Mouse (Mus musculus): ENCODE measurements at regions not wholly inside any gene's neighbourhood (a gene's known extent, or its start where the extent isn't known, plus 50 kb on each side); places are given as distances from the start of the nearest gene placed in this dataset.

DNA sequence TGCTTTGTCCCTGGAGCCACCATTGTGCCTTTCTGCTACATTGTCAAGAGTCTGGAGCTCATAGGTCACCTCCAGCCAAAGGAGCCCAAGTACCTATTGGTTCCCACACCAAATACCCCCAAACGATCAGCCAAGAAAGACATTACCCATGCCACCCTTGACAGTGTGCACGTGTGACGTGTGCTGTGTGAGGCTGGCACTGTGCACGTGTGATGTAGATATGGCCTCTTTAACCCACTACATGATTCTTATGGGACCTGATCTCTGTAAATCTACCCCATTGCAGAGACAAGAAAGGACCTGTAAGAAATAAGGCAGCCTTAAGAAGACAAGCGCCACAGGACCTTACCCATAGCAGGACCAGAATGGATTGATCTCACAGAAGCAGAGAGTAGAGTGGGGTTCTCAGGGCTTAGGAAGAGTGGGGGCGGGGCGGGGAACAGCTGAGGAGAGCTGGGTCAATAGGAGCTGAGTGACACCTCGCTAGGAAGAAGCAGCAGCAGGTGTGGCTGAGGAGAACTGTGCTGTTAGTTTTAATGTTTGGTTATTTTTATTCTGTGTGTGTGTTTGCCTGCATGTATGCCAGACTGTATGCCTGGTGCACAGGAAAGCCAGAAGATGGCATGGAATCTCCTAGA, 331.5 kb upstream of the 3110018I06Rik start:
- Histone ChIP-seq H3K27ac (no peak overlapping the region), H3K9ac (no peak overlapping the region), H3K4me2 (no peak overlapping the region), H3K4me3 (replicated peaks) (no peak overlapping the region), H3K27me3 (no peaks in the 10 kb centered on the region), H3K4me1 (peaks cover 10% of the 10 kb centered on the region), H3K9me3 (no peaks in the 10 kb centered on the region), H3K36me3 (replicated peaks) (no peaks in the 10 kb centered on the region)
- WGBS: 78% methylated on average over 8 of the region's 8 CpGs
- no peak for ATAC-seq (ENCODE audit: low FRiP score)

- Histone ChIP-seq H3K9ac (no peak overlapping the region), H3K4me1 (peaks cover 10% of the 10 kb centered on the region), H3K36me3 (replicated peaks) (no peaks in the 10 kb centered on the region), H3K27ac (no peak overlapping the region), H3K4me2 (no peak overlapping the region), H3K27me3 (no peaks in the 10 kb centered on the region), H3K9me3 (no peaks in the 10 kb centered on the region), H3K4me3 (replicated peaks) (no peak overlapping the region)
- WGBS: 82% methylated on average over 5 of the region's 5 CpGs
- ATAC-seq (ENCODE audit: low FRiP score): no peak
Measured at GRCm38 (mm10) chr12:107159126-107159525, 329.3 kb upstream of the 3110018I06Rik start.

GRCm38 (mm10) chr12:107160137-107160536, 328.3 kb upstream of the 3110018I06Rik start:
- H3K9me3 ChIP-seq: no peaks in the 10 kb centered on the region
- ATAC-seq (ENCODE audit: low FRiP score): no peak
- H3K4me3 ChIP-seq (replicated peaks): no peak overlapping the region
- no peak overlapping the region for H3K9ac ChIP-seq
- H3K4me1 ChIP-seq: peaks cover 10% of the 10 kb centered on the region
- 15% methylated on average over 7 of the region's 7 CpGs for WGBS
- H3K27me3 ChIP-seq: no peaks in the 10 kb centered on the region
- no peak overlapping the region for H3K4me2 ChIP-seq
- no peak overlapping the region for H3K27ac ChIP-seq
- no peaks in the 10 kb centered on the region for H3K36me3 ChIP-seq (replicated peaks)

GRCm38 (mm10) chr12:107160628-107161027, 327.8 kb upstream of the 3110018I06Rik start:
- Histone ChIP-seq H3K9ac (no peak overlapping the region), H3K4me2 (no peak overlapping the region), H3K36me3 (replicated peaks) (no peaks in the 10 kb centered on the region), H3K27me3 (no peaks in the 10 kb centered on the region), H3K9me3 (no peaks in the 10 kb centered on the region), H3K27ac (no peak overlapping the region), H3K4me3 (replicated peaks) (no peak overlapping the region), H3K4me1 (peaks cover 10% of the 10 kb centered on the region)
- WGBS: 53% methylated on average over 6 of the region's 6 CpGs
- no peak for ATAC-seq (ENCODE audit: low FRiP score)

DNA sequence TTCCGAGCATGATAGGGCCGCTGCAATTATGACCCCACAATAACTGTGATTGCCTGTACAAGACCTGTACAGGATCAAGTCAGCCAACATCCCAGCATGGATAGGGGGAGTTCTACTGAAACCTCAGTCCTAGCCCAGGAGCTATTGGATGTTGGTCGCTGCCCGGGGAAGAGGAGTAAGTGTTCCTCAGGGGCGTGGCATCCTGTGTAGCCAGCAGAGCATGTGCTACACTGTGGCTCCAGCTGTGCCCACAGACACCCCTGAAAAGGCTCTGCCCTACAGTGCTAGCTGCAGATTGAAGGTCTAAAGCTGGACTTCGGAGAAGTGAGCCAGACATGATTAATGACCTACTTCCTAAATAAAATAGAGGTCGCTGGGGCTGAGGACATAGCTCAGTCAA, 317.5 kb upstream of the 3110018I06Rik start:
- Histone ChIP-seq H3K27me3 (no peaks in the 10 kb centered on the region), H3K4me2 (no peak overlapping the region), H3K4me1 (no peaks in the 10 kb centered on the region), H3K9ac (no peak overlapping the region), H3K4me3 (replicated peaks) (no peak overlapping the region), H3K9me3 (no peaks in the 10 kb centered on the region), H3K27ac (no peak overlapping the region), H3K36me3 (replicated peaks) (no peaks in the 10 kb centered on the region)
- ATAC-seq (ENCODE audit: low FRiP score): no peak
- 91% methylated on average over 7 of the region's 7 CpGs for WGBS

DNA sequence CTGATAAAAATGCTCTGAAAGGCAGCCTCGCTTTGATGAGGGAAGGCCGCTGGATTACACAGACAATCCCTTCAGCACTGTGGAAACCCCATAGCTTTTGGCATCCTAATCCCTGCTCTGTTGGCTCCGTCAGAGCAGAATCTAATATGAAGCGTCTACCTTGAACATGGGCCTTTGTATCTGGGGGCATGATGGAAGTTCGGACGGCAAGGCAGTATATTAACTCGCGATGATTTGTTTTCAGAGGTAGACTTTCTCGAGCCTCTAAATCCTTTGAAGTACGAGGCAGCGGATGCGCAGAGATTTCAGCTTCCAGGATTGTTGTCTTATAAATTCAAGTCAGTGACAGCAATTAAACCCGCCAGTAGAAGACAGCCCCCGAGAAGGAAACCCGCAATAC, 316.8 kb upstream of the 3110018I06Rik start:
- Histone ChIP-seq H3K27me3 (no peaks in the 10 kb centered on the region), H3K4me2 (no peak overlapping the region), H3K36me3 (replicated peaks) (no peaks in the 10 kb centered on the region), H3K9me3 (no peaks in the 10 kb centered on the region), H3K4me3 (replicated peaks) (no peak overlapping the region), H3K9ac (no peak overlapping the region), H3K27ac (no peak overlapping the region), H3K4me1 (no peaks in the 10 kb centered on the region)
- WGBS: 75% methylated on average over 15 of the region's 15 CpGs
- ATAC-seq (ENCODE audit: low FRiP score): no peak

GRCm38 (mm10) chr12:107178676-107179075, 309.8 kb upstream of the 3110018I06Rik start:
- no peak overlapping the region for H3K4me3 ChIP-seq (replicated peaks)
- no peak overlapping the region for H3K4me2 ChIP-seq
- H3K9ac ChIP-seq: no peak overlapping the region
- H3K36me3 ChIP-seq (replicated peaks): no peaks in the 10 kb centered on the region
- H3K27me3 ChIP-seq: no peaks in the 10 kb centered on the region
- H3K9me3 ChIP-seq: no peaks in the 10 kb centered on the region
- H3K27ac ChIP-seq: no peak overlapping the region
- peaks cover 4% of the 10 kb centered on the region; the same call in 1 of the 2 replicates for H3K4me1 ChIP-seq
- WGBS: 74% methylated on average over 6 of the region's 6 CpGs
- no peak for ATAC-seq (ENCODE audit: low FRiP score)

- no peaks in the 10 kb centered on the region for H3K27me3 ChIP-seq
- no peak for ATAC-seq (ENCODE audit: low FRiP score)
- no peaks in the 10 kb centered on the region for H3K9me3 ChIP-seq
- WGBS: 97% methylated on average over 3 of the region's 3 CpGs
- H3K4me2 ChIP-seq: no peak overlapping the region
- no peaks in the 10 kb centered on the region for H3K36me3 ChIP-seq (replicated peaks)
- no peak overlapping the region for H3K9ac ChIP-seq
- H3K4me1 ChIP-seq: peaks cover 19% of the 10 kb centered on the region
- no peak overlapping the region for H3K27ac ChIP-seq
- H3K4me3 ChIP-seq (replicated peaks): no peak overlapping the region
Measured at GRCm38 (mm10) chr12:107180501-107180900, 307.9 kb upstream of the 3110018I06Rik start.

DNA sequence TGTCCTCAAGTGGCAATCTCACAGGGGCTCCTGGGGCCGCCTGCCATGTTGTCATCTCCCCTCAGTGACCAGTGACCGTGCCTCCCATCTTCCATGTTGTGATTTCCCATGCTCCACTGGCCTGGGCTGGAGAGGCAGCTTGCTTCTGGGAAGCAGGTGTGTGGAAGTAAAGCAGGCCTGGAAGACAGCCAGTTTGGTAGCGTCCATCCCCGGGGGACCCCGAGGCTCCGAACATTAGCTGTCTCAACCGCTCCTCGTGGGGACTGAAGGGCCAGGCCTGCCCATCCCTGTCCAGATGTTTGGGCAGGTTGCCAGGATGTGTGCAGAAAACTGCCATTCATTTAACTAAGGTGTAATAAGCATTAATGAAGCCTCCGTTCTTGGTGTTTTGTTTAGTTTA, 307.1 kb upstream of the 3110018I06Rik start:
- ATAC-seq (ENCODE audit: low FRiP score): no peak
- no peak overlapping the region for H3K9ac ChIP-seq
- H3K36me3 ChIP-seq (replicated peaks): no peaks in the 10 kb centered on the region
- no peaks in the 10 kb centered on the region for H3K9me3 ChIP-seq
- WGBS: 81% methylated on average over 9 of the region's 9 CpGs
- H3K4me3 ChIP-seq (replicated peaks): no peak overlapping the region
- peaks cover 19% of the 10 kb centered on the region for H3K4me1 ChIP-seq
- H3K27ac ChIP-seq: no peak overlapping the region
- no peak overlapping the region for H3K4me2 ChIP-seq
- no peaks in the 10 kb centered on the region for H3K27me3 ChIP-seq

- no peak for ATAC-seq (ENCODE audit: low FRiP score)
- Histone ChIP-seq H3K27ac (no peak overlapping the region), H3K9ac (no peak overlapping the region), H3K27me3 (no peaks in the 10 kb centered on the region), H3K9me3 (no peaks in the 10 kb centered on the region), H3K4me2 (no peak overlapping the region), H3K4me3 (replicated peaks) (no peak overlapping the region), H3K4me1 (peaks cover 19% of the 10 kb centered on the region), H3K36me3 (replicated peaks) (no peaks in the 10 kb centered on the region)
- 89% methylated on average over 18 of the region's 18 CpGs for WGBS
Measured at GRCm38 (mm10) chr12:107182091-107182655, 306.3 kb upstream of the 3110018I06Rik start.

DNA sequence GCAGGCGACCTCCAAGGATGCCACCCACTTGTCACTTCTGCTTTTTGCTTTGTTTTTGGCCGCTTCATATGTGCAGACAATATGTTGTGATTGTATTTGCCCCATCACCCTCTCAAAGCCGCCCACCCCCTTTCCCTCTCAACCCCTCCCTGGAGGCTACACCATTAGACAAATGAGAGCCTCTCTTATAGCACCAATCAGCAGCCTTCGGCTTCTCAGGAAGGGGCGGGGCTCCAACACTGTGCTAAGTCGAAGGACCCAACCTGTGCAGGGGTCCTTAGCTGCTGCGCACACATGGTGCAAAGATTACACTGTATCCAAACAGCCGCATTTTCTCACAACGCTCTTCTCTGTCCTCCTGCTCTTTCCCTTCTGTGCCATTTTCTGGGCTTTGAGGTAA, 305.1 kb upstream of the 3110018I06Rik start:
- H3K9me3 ChIP-seq: no peaks in the 10 kb centered on the region
- H3K9ac ChIP-seq: no peak overlapping the region
- ATAC-seq (ENCODE audit: low FRiP score): 0 out of 2 replicates have a peak, but pooled peaks have one; percentile 60
- no peak overlapping the region for H3K27ac ChIP-seq
- no peaks in the 10 kb centered on the region for H3K36me3 ChIP-seq (replicated peaks)
- H3K27me3 ChIP-seq: no peaks in the 10 kb centered on the region
- no peak overlapping the region for H3K4me3 ChIP-seq (replicated peaks)
- 56% methylated on average over 9 of the region's 9 CpGs for WGBS
- peaks cover 19% of the 10 kb centered on the region for H3K4me1 ChIP-seq
- peak overlapping the region; percentile 25 for H3K4me2 ChIP-seq

GRCm38 (mm10) chr12:107184426-107184825, 304.0 kb upstream of the 3110018I06Rik start:
- Histone ChIP-seq H3K36me3 (replicated peaks) (no peaks in the 10 kb centered on the region), H3K27me3 (no peaks in the 10 kb centered on the region), H3K27ac (no peak overlapping the region), H3K9ac (no peak overlapping the region), H3K4me1 (peaks cover 19% of the 10 kb centered on the region), H3K9me3 (no peaks in the 10 kb centered on the region), H3K4me2 (no peak overlapping the region), H3K4me3 (replicated peaks) (no peak overlapping the region)
- no peak for ATAC-seq (ENCODE audit: low FRiP score)
- WGBS: 47% methylated on average over 3 of the region's 3 CpGs

DNA sequence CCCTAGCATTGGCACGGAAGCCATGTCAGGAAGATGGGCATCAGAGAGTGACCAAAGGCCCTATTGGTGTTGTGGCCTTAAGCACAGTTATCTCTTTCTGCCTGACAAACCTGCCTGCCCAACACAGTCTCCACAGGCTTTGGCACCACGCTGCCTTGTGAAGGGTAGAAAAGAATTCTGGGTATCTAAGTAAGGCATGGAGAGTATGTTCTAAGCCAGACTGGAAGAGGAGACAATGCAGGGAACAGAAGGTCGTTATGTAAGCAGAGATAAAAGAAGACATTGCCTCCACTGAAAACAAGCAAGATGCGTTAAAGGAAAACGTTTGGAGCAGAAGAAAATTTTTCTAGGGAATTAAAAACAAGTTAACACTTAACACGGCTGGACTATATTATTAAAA, 302.1 kb upstream of the 3110018I06Rik start:
- no peaks in the 10 kb centered on the region for H3K36me3 ChIP-seq (replicated peaks)

More for the DNA sequence above, 302.1 kb upstream of the 3110018I06Rik start:
- Histone ChIP-seq H3K9me3 (no peaks in the 10 kb centered on the region), H3K27ac (no peak overlapping the region), H3K4me1 (peaks cover 19% of the 10 kb centered on the region), H3K9ac (no peak overlapping the region), H3K4me3 (replicated peaks) (no peak overlapping the region), H3K27me3 (no peaks in the 10 kb centered on the region), H3K4me2 (no peak overlapping the region)
- no peak for ATAC-seq (ENCODE audit: low FRiP score)
- 79% methylated on average over 6 of the region's 6 CpGs for WGBS

Data from forebrain, embryonic 12.5 days (tissue).